Mouse (Mus musculus) hindbrain, embryonic 13.5 days (tissue): ENCODE results near the gene Samd9l. TPM values are rescaled to one million over a fixed set of nuclear protein-coding genes. Genes with fewer than 3 reads are reported as not detected.
"Not testable (repeated sequence)": the region's sequence is repeated elsewhere in the genome, so short reads cannot be mapped to it uniquely, and the experiment has no call there.

Source experiments
- ATAC-seq: fragments of 200-750 bp; cut with Nextera tagmentation; 2 replicates; pipeline ENCODE4 v1.8.0; 2017; ENCODE audit warnings: moderate TSS enrichment; ENCODE audit not compliant: low FRiP score
- H3K27ac ChIP-seq: fragments of 300-500 bp; sonication (generic); 2 replicates; pipeline ENCODE4 v1.5.1; 2015; ENCODE audit warnings: inconsistent platforms, mild to moderate bottlenecking, moderate library complexity
- H3K27me3 ChIP-seq: fragments of 300-500 bp; sonication (generic); 2 replicates; pipeline ENCODE4 v1.6.1; 2015; ENCODE audit warnings: mild to moderate bottlenecking, inconsistent platforms
- H3K36me3 ChIP-seq: fragments of 300-500 bp; sonication (generic); 2 replicates; pipeline ENCODE4 v1.6.1; 2015; ENCODE audit warnings: mild to moderate bottlenecking, inconsistent platforms
- H3K4me1 ChIP-seq: fragments of 300-500 bp; sonication (generic); replicated peaks from 2 replicates; pipeline ENCODE4 v1.6.1; 2015; ENCODE audit warnings: inconsistent platforms
- H3K4me2 ChIP-seq: fragments of 300-500 bp; sonication (generic); 2 replicates; pipeline ENCODE4 v1.6.1; 2015; ENCODE audit warnings: inconsistent platforms, mild to moderate bottlenecking, moderate library complexity
- H3K4me3 ChIP-seq: fragments of 300-500 bp; sonication (generic); 2 replicates; pipeline ENCODE4 v1.5.1; 2015; ENCODE audit warnings: mild to moderate bottlenecking, inconsistent platforms
- H3K9ac ChIP-seq: fragments of 300-500 bp; sonication (generic); 2 replicates; pipeline ENCODE4 v1.6.1; 2015; ENCODE audit warnings: mild to moderate bottlenecking, inconsistent platforms
- H3K9me3 ChIP-seq: fragments of 300-500 bp; sonication (generic); 2 replicates; pipeline ENCODE4 v1.6.1; 2016; ENCODE audit warnings: inconsistent platforms
- WGBS: fragments of 180-500 bp; shearing (Covaris S2); methylation state at CpG from one replicate; pipeline ENCODE4 v1.1.7; 2015; 5-methylcytosine and 5-hydroxymethylcytosine counted together
- polyA plus RNA-seq: library from polyadenylated mRNA; unstranded; fragments of >200 nt; fragmentation: Nextera tagmentation; extraction: Ambion mirVana; gene quantifications from 2 replicates; pipeline ENCODE4 v1.2.1, GENCODE M21; 2015

Samd9l gene
- polyA plus RNA-seq, 1 experiment from 2014 or later = 0.83 TPM

GRCm38 (mm10) chr6:3384816-3385215 is 14.6 kb downstream of the Samd9l start:
- not testable (repeated sequence) for H3K4me1 ChIP-seq, ATAC-seq, H3K36me3 ChIP-seq, H3K4me2 ChIP-seq, H3K9ac ChIP-seq, H3K27ac ChIP-seq, H3K27me3 ChIP-seq, H3K9me3 ChIP-seq, H3K4me3 ChIP-seq

GRCm38 (mm10) chr6:3384115-3384791 is 15.1 kb downstream of the Samd9l start:
- not testable (repeated sequence) for H3K27ac ChIP-seq, H3K4me3 ChIP-seq, H3K4me1 ChIP-seq, ATAC-seq, H3K9me3 ChIP-seq, H3K9ac ChIP-seq, H3K36me3 ChIP-seq, H3K4me2 ChIP-seq, H3K27me3 ChIP-seq
- WGBS = 7% methylated on average over 1 of the region's 4 CpGs

- H3K9me3 ChIP-seq = no peaks in the 10 kb centered on the region
- no peaks in the 10 kb centered on the region for H3K4me1 ChIP-seq
- H3K9ac ChIP-seq = no peak overlapping the region
- H3K27me3 ChIP-seq = no peaks in the 10 kb centered on the region
- no peak for ATAC-seq
- H3K4me3 ChIP-seq = no peak overlapping the region
- no peak overlapping the region for H3K27ac ChIP-seq
- WGBS = 93% methylated on average over 2 of the region's 2 CpGs
- no peak overlapping the region for H3K4me2 ChIP-seq
- H3K36me3 ChIP-seq = no peaks in the 10 kb centered on the region
Observed at GRCm38 (mm10) chr6:3379146-3379545, 20.2 kb downstream of the Samd9l start.

- WGBS = 80% methylated on average over 5 of the region's 5 CpGs
Observed at GRCm38 (mm10) chr6:3376687-3377086, 22.7 kb downstream of the Samd9l start.

GRCm38 (mm10) chr6:3369527-3369926 is 29.8 kb downstream of the Samd9l start:
- 86% methylated on average over 8 of the region's 8 CpGs for WGBS
- Histone ChIP-seq H3K9me3 (peaks cover 2% of the 10 kb centered on the region; the same call in 1 of the 2 replicates), H3K4me1 (no peaks in the 10 kb centered on the region), H3K9ac (no peak overlapping the region), H3K27ac (no peak overlapping the region), H3K4me2 (no peak overlapping the region), H3K36me3 (no peaks in the 10 kb centered on the region), H3K27me3 (no peaks in the 10 kb centered on the region), H3K4me3 (no peak overlapping the region)
- ATAC-seq = no peak

More at GRCm38 (mm10) chr6:3376687-3377086, 22.7 kb downstream of the Samd9l start:
- Histone ChIP-seq H3K27me3 (no peaks in the 10 kb centered on the region), H3K4me2 (no peak overlapping the region), H3K36me3 (no peaks in the 10 kb centered on the region), H3K9me3 (0 out of 2 replicates have a peak, but pooled peaks cover 2% of the 10 kb centered on the region), H3K4me1 (no peaks in the 10 kb centered on the region), H3K27ac (no peak overlapping the region), H3K4me3 (no peak overlapping the region), H3K9ac (no peak overlapping the region)
- no peak for ATAC-seq

- not testable (repeated sequence) for H3K36me3 ChIP-seq, H3K9me3 ChIP-seq, ATAC-seq, H3K27me3 ChIP-seq, H3K4me3 ChIP-seq, H3K4me2 ChIP-seq, H3K9ac ChIP-seq, H3K4me1 ChIP-seq, H3K27ac ChIP-seq
- WGBS = 77% methylated on average over 1 of the region's 1 CpGs
Observed at GRCm38 (mm10) chr6:3365609-3366008, 33.8 kb downstream of the Samd9l start.

GRCm38 (mm10) chr6:3345924-3346597 is 53.3 kb downstream of the Samd9l start:
- H3K4me3 ChIP-seq, H3K9ac ChIP-seq, H3K36me3 ChIP-seq, H3K4me2 ChIP-seq, H3K27me3 ChIP-seq, H3K4me1 ChIP-seq, H3K9me3 ChIP-seq, H3K27ac ChIP-seq: not testable (repeated sequence)
- 0 out of 2 replicates have a peak, but pooled peaks have one; percentile 46 for ATAC-seq
- WGBS = 21% methylated on average over 1 of the region's 1 CpGs

- not testable (repeated sequence) for H3K4me3 ChIP-seq, H3K4me1 ChIP-seq, H3K9me3 ChIP-seq, H3K27ac ChIP-seq, ATAC-seq, H3K36me3 ChIP-seq, H3K27me3 ChIP-seq, H3K4me2 ChIP-seq, H3K9ac ChIP-seq
- WGBS = 82% methylated on average over 2 of the region's 4 CpGs
Observed at GRCm38 (mm10) chr6:3345043-3345639, 54.2 kb downstream of the Samd9l start.

- H3K4me2 ChIP-seq, H3K9ac ChIP-seq, H3K4me3 ChIP-seq, H3K4me1 ChIP-seq, H3K36me3 ChIP-seq, H3K27ac ChIP-seq, H3K27me3 ChIP-seq, ATAC-seq, H3K9me3 ChIP-seq: not testable (repeated sequence)
- 88% methylated on average over 1 of the region's 1 CpGs for WGBS
Observed at GRCm38 (mm10) chr6:3343603-3344247, 55.6 kb downstream of the Samd9l start.

- H3K9ac ChIP-seq = no peak overlapping the region
- H3K36me3 ChIP-seq = no peaks in the 10 kb centered on the region
- no peak overlapping the region for H3K4me3 ChIP-seq
- peak overlapping the region; percentile 46; the same call in 1 of the 2 replicates for H3K4me2 ChIP-seq
- ATAC-seq = 0 out of 2 replicates have a peak, but pooled peaks have one; percentile 21
- no peaks in the 10 kb centered on the region for H3K27me3 ChIP-seq
- WGBS = 48% methylated on average over 5 of the region's 5 CpGs
- H3K27ac ChIP-seq = no peak overlapping the region
- 0 out of 2 replicates have a peak, but pooled peaks cover 5% of the 10 kb centered on the region for H3K4me1 ChIP-seq
- no peaks in the 10 kb centered on the region for H3K9me3 ChIP-seq
Observed at GRCm38 (mm10) chr6:3341479-3341878, 57.9 kb downstream of the Samd9l start.

- ATAC-seq = peak; percentile 83
- not testable (repeated sequence) for H3K36me3 ChIP-seq, H3K9me3 ChIP-seq, H3K27me3 ChIP-seq, H3K27ac ChIP-seq, H3K4me1 ChIP-seq, H3K9ac ChIP-seq
- WGBS = 25% methylated on average over 10 of the region's 10 CpGs
- Histone ChIP-seq H3K4me2 (peak overlapping the region; percentile 46), H3K4me3 (peak overlapping the region; percentile 26)
Observed at GRCm38 (mm10) chr6:3340928-3341327, 58.4 kb downstream of the Samd9l start.

GRCm38 (mm10) chr6:3339131-3339530 is 60.2 kb downstream of the Samd9l start:
- not testable (repeated sequence) for H3K4me1 ChIP-seq, H3K4me3 ChIP-seq, H3K27me3 ChIP-seq, H3K9me3 ChIP-seq, H3K36me3 ChIP-seq, H3K9ac ChIP-seq, H3K27ac ChIP-seq, ATAC-seq, H3K4me2 ChIP-seq
- 80% methylated on average over 6 of the region's 6 CpGs for WGBS
